Mouse (Mus musculus) heart, adult 8-10 months (tissue): ENCODE data around the gene Hnrnph3. TPM values are rescaled to one million over a fixed set of nuclear protein-coding genes. Genes with fewer than 3 reads are reported as not detected.
"Not testable (repeated sequence)": the region's sequence is repeated elsewhere in the genome, so short reads cannot be mapped to it uniquely, and the experiment has no call there.

Experiments used
- DNase-seq: peaks from one replicate; pipeline ENCODE4 v3.0.0; 2022; ENCODE audit warnings: low spot score
- total RNA-seq, 4 experiments: library from RNA; stranded (reverse); gene quantifications; 2 replicates each; pipeline ENCODE4 v1.2.4; 2022

Gene Hnrnph3
- total RNA-seq = 10 to 100 TPM; 28.4 to 38.8 (median 30.2) TPM

GRCm38 (mm10) chr10:63023749-63024579, at the start of gene Hnrnph3, which contains the start of gene Pbld2:
Hnrnph3 (minus strand) TSS chr10:63024217.
Pbld2 (plus strand) TSS chr10:63024315.
- DNase-seq = peak; percentile 97

DNA sequence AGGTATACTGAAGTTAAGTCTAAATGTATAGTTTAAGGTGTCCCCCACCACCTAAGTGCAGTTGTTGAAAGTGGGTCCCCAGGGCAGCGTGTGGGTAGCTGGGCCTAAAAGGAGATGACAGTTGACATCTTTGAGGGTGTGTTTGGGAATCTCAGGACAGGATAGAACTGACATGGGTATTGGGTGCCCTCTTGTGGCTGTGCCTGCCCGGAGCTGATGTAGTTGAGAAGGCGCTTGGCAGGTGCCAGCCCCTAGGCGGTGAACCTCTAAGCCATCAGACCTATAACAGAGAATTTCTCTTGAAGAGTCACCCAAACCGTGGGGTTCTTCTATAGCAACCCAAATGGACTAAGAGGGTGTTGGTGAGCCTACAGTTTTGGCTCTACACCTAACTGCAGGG, 42.0 kb upstream of the Hnrnph3 start:
- DNase-seq = peak; percentile 67

DNA sequence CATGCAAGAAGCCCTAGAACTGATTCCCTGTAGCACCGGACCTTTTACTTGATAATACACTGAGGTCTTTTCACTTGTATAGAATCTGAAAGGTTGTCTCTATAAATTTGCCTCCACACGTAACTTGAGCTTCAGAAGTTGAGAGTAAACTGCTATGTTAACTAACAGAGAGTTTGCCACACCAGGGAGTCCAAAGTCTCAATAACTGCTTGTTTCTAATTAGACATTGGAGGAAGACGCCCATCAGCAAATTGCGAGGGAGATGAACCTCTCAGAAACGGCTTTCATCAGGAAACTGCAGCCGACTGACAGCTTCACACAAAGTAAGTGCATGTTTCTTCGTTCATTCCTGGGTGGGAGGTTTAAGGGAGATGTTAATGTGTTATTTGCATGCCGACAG, 41.5 kb upstream of the Hnrnph3 start:
- DNase-seq = no peak

DNA sequence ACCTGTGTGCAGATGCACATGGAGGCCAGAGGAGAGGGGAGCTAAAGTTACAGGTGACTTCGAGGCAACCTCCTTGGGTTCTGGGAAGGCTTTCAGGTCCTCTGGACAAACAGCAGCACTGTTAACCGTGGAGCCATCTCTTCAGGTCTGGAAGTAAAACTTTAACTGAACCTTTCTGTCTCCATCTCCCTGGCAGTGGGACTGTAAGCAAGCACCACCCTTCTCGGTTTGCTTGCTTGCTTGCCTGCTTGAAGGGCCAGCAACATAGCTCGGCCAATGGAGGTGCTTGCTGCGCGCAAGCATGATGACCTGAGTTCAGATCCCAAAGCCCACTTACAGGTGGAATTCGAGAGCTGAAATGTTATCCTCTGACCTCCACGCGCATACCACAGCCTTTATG, 40.5 kb upstream of the Hnrnph3 start:
- DNase-seq = no peak

DNA sequence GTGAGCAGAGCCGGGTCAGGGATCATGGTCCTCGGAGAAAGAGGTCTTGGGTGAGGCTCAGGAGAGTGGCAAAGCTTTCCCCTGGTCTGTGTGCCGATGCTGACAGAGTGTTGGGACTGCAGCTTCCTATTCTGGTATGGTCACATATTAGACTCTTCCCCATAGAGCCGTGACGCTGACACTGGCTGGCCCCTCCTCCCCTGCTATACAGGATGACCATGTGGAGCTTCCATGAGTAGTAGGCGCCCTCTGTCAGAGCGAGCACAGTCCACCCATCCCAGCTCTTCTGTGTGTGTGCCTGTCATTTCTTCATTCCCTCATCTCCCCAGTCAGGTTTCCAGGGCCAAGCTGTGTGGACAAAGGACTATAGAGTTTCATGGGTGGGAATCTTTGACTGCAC, 39.3 kb upstream of the Hnrnph3 start:
- DNase-seq = no peak

DNA sequence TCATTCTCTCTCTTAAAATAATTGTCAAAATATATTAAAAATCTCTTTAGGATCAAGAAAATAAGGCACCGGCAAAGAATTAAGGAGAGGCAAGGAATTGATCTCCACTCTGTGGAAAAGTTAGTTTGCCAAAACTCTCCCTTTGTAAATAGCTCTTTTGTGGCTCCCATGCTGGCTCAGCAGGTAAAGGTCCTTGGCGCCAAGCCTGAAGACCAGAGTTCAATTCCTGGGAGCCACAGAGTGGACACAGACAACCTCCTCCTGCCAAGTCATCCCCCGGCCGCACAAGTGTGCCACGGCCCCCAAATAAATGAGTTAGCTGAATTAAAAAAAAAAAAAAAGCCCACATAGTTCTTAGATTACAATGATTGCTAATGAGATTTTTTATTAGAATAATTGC, 38.7 kb upstream of the Hnrnph3 start:
- DNase-seq = no peak

GRCm38 (mm10) chr10:63061266-63061665, 37.2 kb upstream of the Hnrnph3 start:
- no peak for DNase-seq

DNA sequence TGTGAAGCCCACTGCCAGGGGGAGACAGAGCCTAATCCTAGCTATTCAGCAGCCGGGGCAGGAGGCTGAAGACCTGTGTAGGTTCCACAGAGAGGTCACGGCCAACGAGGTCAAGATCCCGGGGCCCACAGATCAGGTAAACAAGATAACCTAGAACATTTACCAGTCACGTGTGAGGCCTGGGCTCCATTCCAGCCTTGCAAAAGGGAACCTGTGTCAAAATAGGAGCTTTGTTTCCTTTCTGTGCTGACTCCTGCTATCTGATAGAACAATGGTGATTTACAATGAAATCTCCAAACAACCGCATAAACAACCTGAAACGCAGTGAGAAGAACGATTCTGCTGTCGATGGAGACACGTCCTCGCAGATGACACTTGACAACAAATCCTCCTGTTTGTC, 36.4 kb upstream of the Hnrnph3 start:
- DNase-seq = peak; percentile 62

DNA sequence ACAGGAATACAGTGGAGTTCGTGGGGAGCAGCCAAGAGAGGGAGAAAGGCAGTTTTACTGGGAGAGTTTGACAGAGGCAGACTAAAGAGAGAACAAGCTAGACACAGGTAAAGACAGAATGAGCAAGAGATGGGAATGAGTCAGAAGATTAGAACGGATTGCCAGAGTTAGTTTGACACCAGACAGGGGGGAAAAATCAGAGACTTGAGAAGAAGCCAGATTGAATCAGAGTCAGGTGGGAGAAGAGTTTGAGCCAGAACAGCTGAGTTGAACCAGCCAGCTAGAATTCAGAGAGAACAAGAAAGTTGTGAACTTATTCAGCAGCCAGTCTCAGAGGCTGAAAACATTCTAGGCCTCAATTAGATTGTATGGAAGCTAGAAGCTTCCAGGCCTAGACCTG, 35.8 kb upstream of the Hnrnph3 start, which contains the start of gene Pbld1:
Pbld1 (plus strand) TSS at position 301 of the 400 bp plus-strand sequence.
- no peak for DNase-seq

- DNase-seq = peak; percentile 58
These were observed 33.1 kb upstream of the Hnrnph3 start for GRCm38 (mm10) chr10:63056966-63057750.

DNA sequence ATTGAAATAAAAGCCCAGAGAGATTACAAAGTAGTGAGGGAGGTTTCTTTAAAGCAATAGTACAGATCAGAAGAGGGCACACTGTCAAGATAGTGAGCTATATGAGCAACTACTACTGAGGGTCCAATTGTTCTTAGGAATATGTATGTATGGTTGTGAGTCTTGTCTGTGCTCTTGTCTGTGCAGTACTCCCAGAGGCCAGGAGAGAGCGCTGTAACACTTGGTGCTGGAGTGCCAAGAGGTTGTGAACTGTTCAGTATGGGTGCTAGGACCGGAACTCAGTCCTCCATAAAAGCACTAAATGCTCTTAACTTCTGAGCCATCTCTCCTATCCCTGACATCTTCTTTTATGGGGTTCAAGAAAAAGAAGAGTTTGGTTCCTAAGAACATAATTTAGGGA, 30.6 kb upstream of the Hnrnph3 start:
- DNase-seq = no peak

- not testable (repeated sequence) for DNase-seq
These were observed 30.1 kb upstream of the Hnrnph3 start for GRCm38 (mm10) chr10:63054071-63054470.

DNA sequence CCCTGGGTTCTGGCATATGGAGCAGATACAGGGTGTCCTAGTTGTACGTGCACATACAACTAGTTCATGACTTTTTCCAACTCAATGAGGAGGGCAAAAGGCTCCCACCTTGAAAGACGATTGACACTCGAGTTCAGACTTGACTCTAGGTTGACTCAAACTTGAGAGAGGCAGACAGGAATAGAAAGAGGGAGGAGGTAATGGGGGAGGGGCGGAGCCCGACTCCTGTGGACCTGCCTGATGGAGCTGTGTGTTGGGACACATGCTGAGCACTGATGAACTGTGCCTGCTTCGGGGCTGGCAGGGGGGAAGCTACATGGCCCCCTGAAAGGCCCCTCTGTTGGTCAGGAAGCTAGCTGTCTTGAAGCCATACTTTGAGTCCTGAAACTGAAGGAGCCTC, 29.0 kb upstream of the Hnrnph3 start:
- no peak for DNase-seq

GRCm38 (mm10) chr10:63052011-63052410, 28.0 kb upstream of the Hnrnph3 start:
- no peak for DNase-seq

GRCm38 (mm10) chr10:63051267-63051666, 27.2 kb upstream of the Hnrnph3 start:
- no peak for DNase-seq

GRCm38 (mm10) chr10:63049106-63049505, 25.1 kb upstream of the Hnrnph3 start:
- no peak for DNase-seq

DNA sequence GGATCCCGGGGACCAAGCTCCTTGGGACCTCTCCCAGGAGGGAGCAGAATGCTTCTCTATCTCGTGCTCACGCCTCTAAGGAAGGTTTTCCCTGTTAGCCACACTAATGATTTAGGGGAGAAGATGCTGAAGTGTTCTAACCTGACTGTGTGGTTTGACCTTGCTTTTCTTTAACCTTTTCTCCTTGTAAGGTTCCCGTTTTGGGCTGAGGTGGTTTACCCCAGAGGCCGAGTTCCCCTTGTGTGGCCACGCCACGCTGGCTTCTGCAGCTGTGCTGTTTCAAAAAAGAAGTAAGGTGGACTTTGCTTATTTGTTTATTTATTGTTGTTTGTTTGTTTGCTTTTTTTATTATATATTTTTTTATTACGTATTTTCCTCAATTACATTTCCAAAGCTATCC, 23.7 kb upstream of the Hnrnph3 start:
- DNase-seq = no peak

GRCm38 (mm10) chr10:63043154-63043553, 19.1 kb upstream of the Hnrnph3 start:
- DNase-seq = no peak

DNA sequence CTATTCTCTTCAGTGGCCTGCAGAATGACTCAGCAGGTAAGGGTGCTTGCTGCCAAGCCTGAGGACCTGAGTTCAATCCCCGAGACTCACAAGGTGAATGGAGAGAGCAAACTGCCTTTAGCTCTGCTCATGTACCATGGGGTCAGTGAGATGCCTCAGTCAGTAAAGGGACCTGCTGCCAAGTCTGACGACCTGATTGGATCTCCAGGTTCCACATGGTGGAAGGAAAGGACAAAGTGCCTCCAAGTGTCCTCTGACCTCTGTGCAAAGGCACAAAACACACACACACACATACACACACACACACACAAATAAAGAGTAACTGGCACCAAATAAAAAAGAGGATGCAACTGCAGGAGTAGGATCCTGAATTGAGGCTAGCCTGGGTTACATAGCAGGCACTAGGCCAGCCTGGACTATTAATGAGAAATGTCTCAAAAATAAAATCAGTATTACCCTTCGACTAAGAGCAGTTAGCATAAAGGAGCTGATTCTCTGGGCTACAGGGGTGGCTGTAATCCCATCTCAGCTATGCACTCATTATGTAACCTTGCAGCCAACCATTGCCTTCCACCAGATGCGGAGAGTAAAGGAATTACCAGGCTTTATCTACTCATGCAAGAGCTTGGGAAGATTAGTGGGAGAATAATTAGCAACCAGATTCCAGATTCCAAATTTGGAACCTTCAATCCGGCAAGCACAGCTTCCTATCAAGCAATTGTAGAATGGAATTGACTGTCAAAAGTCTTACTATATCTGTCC, 16.0 kb upstream of the Hnrnph3 start:
- no peak for DNase-seq

DNA sequence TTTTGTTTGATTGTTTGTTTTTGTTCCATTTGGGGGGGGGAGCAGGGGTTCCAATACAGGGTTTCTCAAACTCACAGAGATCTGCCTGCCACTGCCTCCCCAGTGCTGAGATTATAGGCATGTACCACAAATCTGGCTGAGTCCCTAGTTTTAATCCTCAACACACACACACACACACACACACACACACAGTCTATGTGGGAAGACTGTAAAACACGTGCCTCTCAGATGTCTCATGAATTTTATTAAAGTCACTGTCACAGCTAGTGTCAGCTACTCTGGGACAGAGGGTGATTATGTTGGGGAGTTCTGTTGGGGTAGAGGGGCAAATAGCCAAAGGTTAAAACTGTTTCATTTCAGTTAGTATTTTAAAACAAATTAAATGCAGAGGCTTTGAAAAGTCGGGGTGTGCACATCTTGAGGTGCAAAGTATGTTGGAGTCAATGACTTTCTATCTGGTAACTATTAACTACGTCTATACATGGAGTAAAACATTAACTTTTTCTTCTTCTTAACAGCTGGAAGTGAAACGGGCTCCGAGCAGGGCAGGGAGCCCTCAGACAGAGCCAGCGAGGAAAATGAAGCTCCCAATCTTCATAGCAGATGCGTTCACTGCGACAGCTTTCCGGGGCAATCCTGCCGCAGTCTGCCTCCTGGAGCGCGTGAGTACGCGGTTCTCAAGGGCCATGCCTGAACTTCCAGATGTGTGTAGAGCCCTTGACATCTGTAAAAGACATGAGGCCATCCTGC, 14.7 kb upstream of the Hnrnph3 start:
- no peak for DNase-seq

DNA sequence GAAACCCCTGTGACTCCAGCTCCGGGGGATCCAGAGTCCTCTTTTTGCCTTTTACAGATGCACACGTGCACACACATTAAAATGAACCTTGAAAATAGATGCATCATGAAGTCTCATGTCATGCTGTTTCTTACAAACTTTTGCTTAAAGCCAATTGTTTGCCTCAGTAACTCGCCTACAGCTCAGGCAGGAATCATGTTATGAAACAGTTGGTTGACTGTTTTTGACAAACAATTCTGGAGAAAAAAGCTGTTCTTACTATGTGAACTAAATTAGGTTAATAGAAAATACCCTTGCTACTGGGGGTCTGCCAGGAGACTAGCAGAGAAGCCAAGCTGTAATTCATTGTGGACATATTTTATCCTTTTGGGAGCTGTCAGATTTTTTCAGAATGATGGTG, 8.9 kb upstream of the Hnrnph3 start:
- DNase-seq = no peak
